Mouse (Mus musculus): Measurements from ENCODE around the gene Pfkl. TPM values are rescaled to one million over a fixed set of nuclear protein-coding genes. Genes with fewer than 3 reads are reported as not detected.
A peak's percentile ranks its signal among the peaks of the same experiment; 100 is the strongest.
"Not testable (repeated sequence)": the region's sequence is repeated elsewhere in the genome, so short reads cannot be mapped to it uniquely, and the experiment has no call there.

Gene Pfkl
- total and polyA plus RNA-seq, 3 experiments, result 84.8 to 267 TPM; not detected in 1

DNA sequence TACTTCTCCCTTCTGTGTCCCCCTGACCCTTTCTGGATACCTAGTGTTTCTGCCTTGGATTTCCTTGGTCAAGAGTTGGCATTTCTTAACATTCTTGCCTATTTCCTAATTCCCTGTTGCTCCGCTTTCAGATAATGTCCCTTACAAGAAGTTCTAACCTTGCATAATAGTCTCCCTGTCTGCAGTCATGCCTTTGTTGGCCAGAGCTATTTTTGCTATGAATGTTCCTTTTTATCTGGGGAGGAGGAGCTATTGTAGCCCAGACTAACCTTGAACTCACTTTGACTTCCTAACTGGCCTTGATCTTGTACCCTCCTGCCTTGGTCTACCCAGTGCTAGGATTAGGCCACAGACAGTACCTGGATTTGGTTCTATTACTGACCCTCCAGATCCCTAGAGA is 5.6 kb upstream of the Pfkl start:
- Histone ChIP-seq H3K79me2 (ENCODE audit: control insufficient read depth, insufficient read depth, low read length, poor library complexity) (no peaks in the 10 kb centered on the region), H3K9me3 (replicated peaks; ENCODE audit: insufficient read depth, low read length) (no peaks in the 10 kb centered on the region), H3K4me3 (ENCODE audit: control insufficient read depth in 1 of 2, insufficient read depth in 1 of 2, low read depth in 2 of 2, low read length in 2 of 2) (no peak overlapping the region), H3K27me3 (ENCODE audit: control insufficient read depth in 1 of 2, insufficient read depth in 2 of 2, low read length in 2 of 2) (no peaks in the 10 kb centered on the region; a peak in 1 of 4 replicates), H3K36me3 (ENCODE audit: control insufficient read depth in 1 of 2, insufficient read depth in 2 of 2, low read length in 2 of 2) (no peaks in the 10 kb centered on the region), H3K4me1 (ENCODE audit: control insufficient read depth in 1 of 2, insufficient read depth in 2 of 2, low read length in 2 of 2) (peaks cover 0 to 8% of the 10 kb centered on the region in 2 experiments; a peak in 2 of 4 replicates), H3K27ac (ENCODE audit: control insufficient read depth, low read depth, low read length) (no peak overlapping the region), H3K9ac (ENCODE audit: control insufficient read depth, low read depth, low read length, poor library complexity, severe bottlenecking) (no peak overlapping the region)
- no peak for DNase-seq (ENCODE audit: low read depth, low spot score)
- TF ChIP-seq ZNF384 (IDR thresholded peaks at IDR 0.05; ENCODE audit: low read depth, low read length) (no peak), POLR2AphosphoS5 (IDR thresholded peaks at IDR 0.05; ENCODE audit: borderline replicate concordance, low read depth, low read length) (no peak), MAFK (IDR thresholded peaks at IDR 0.05; ENCODE audit: borderline replicate concordance, low read depth, low read length) (no peak), HCFC1 (IDR thresholded peaks at IDR 0.05; ENCODE audit: low read depth, low read length) (no peak), SIN3A (IDR thresholded peaks at IDR 0.05; ENCODE audit: low read length) (no peak), ZC3H11A (IDR thresholded peaks at IDR 0.05; ENCODE audit: low read depth, low read length) (no peak), NELFE (IDR thresholded peaks at IDR 0.05; ENCODE audit: low read depth, low read length) (no peak), MXI1 (IDR thresholded peaks at IDR 0.05; ENCODE audit: low read depth, low read length) (no peak), TBP (IDR thresholded peaks at IDR 0.05; ENCODE audit: low read depth, low read length) (no peak), CHD1 (IDR thresholded peaks at IDR 0.05; ENCODE audit: low read depth, low read length) (no peak)

DNA sequence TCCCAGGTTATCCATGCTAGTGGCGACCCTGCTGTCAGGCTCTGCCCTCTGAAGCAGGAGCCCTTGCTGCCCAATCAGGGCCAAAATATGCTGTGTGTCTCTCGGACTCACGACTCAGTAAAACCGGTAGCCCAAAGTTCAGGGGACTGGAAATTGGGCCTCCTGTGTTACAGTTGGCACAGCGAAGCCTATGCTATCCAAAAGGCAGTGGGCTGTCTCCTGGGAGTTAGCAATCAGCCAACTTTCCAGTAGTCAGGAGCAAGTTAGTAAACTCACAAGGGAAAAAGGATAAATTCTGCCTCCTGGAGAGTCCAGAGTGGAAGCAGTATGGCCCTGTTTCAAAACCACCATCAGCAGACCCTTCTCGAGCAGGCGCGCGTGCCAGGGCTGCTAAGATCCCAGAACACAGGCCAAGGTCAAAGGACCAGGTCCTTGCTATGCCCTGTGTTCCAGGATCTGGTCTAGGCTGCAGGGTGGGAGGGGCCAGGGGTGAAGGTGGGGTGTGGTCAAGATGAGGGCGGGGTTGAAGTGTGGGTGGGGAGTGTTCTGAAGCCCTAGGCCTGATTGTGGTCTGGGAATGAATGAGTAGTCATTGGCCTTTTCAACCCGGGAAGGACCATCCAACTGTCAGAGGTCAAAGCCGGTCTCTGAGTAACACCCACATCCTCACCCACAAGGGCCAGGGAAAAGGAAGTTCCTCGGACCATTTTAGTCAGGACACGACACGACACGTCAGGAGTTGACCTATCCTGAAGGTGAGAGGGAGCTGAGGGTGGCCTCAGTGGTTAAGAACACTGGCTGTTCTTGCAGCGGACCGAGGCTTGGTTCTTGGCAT is 3.0 kb upstream of the Pfkl start:
- Histone ChIP-seq H3K9ac (ENCODE audit: control insufficient read depth, low read depth, low read length, poor library complexity, severe bottlenecking) (no peak overlapping the region), H3K27ac (ENCODE audit: control insufficient read depth, low read depth, low read length) (no peak overlapping the region), H3K27me3 (ENCODE audit: control insufficient read depth in 1 of 2, insufficient read depth in 2 of 2, low read length in 2 of 2) (no peaks in the 10 kb centered on the region; a peak in 1 of 4 replicates), H3K79me2 (ENCODE audit: control insufficient read depth, insufficient read depth, low read length, poor library complexity) (peaks cover 14% of the 10 kb centered on the region), H3K36me3 (ENCODE audit: control insufficient read depth in 1 of 2, insufficient read depth in 2 of 2, low read length in 2 of 2) (no peaks in the 10 kb centered on the region; a peak in 2 of 4 replicates), H3K9me3 (replicated peaks; ENCODE audit: insufficient read depth, low read length) (no peaks in the 10 kb centered on the region), H3K4me1 (ENCODE audit: control insufficient read depth in 1 of 2, insufficient read depth in 2 of 2, low read length in 2 of 2) (peaks cover 2 to 10% of the 10 kb centered on the region in 2 experiments; a peak in 2 of 4 replicates), H3K4me3 (ENCODE audit: control insufficient read depth in 1 of 2, insufficient read depth in 1 of 2, low read depth in 2 of 2, low read length in 2 of 2) (no peak overlapping the region)
- no peak for DNase-seq (ENCODE audit: low read depth, low spot score)
- TF ChIP-seq TAL1 (IDR thresholded peaks at IDR 0.05; ENCODE audit: low read length) (no peak), E2F4 (IDR thresholded peaks at IDR 0.05; ENCODE audit: borderline replicate concordance, low read depth, low read length) (no peak), CHD1 (IDR thresholded peaks at IDR 0.05; ENCODE audit: low read depth, low read length) (no peak)

DNA sequence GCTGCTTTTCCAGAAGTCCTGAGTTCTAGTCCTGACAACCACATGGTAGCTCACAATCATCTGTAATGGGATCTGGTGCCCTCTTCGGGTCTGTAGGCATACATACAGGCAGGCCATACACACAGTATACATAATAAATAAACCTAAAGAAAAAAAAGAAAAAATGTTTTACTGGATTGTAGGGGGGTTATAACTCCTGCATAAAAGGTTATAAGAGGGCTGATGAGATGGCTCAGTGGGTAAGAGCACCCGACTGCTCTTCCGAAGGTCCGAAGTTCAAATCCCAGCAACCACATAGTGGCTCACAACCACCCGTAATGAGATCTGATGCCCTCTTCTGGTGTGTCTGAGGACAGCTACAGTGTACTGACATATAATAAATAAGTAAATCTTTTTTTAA is 1.2 kb upstream of the Pfkl start:
- DNase-seq (ENCODE audit: low read depth, low spot score), result peak; percentile 70
- H3K9ac ChIP-seq (ENCODE audit: control insufficient read depth, low read depth, low read length, poor library complexity, severe bottlenecking), result peak overlapping the region; percentile 69
- H3K36me3 ChIP-seq (ENCODE audit: control insufficient read depth in 1 of 2, insufficient read depth in 2 of 2, low read length in 2 of 2); H3K9me3 ChIP-seq (replicated peaks; ENCODE audit: insufficient read depth, low read length); H3K27ac ChIP-seq (ENCODE audit: control insufficient read depth, low read depth, low read length); H3K27me3 ChIP-seq (ENCODE audit: control insufficient read depth in 1 of 2, insufficient read depth in 2 of 2, low read length in 2 of 2): not testable (repeated sequence)
- peak in 2 of 3 experiments; percentile 23 to 47; a peak in 3 of 6 replicates for TF ChIP-seq CTCF (IDR thresholded peaks at IDR 0.05 in 2 of 3, conservative IDR thresholded peaks at IDR 0.05 in 1 of 3; ENCODE audit: control insufficient read depth in 1 of 3, insufficient read depth in 1 of 3, low read depth in 2 of 3, low read length in 3 of 3, poor library complexity in 1 of 3, severe bottlenecking in 1 of 3)
- peak; percentile 28; the same call in 1 of the 2 replicates for TF ChIP-seq SMC3 (IDR thresholded peaks at IDR 0.05; ENCODE audit: low read depth, low read length)
- peak; percentile 13 for TF ChIP-seq RAD21 (IDR thresholded peaks at IDR 0.05; ENCODE audit: low read depth, low read length)
- peak; percentile 69 for TF ChIP-seq ZNF384 (IDR thresholded peaks at IDR 0.05; ENCODE audit: low read depth, low read length)
- TF ChIP-seq TBP (IDR thresholded peaks at IDR 0.05; ENCODE audit: low read depth, low read length), result peak; percentile 97
- peak overlapping the region; percentile 79 to 80 for H3K4me3 ChIP-seq (ENCODE audit: control insufficient read depth in 1 of 2, insufficient read depth in 1 of 2, low read depth in 2 of 2, low read length in 2 of 2)
- H3K4me1 ChIP-seq (ENCODE audit: control insufficient read depth in 1 of 2, insufficient read depth in 2 of 2, low read length in 2 of 2), result peaks cover 2 to 14% of the 10 kb centered on the region in 2 experiments; a peak in 3 of 4 replicates
- peaks cover 19% of the 10 kb centered on the region for H3K79me2 ChIP-seq (ENCODE audit: control insufficient read depth, insufficient read depth, low read length, poor library complexity)

Data from MEL (cell line).